Comparison of ENCODE assay signal across 14 mouse cellular contexts in genomic region chr11:53757612-53758011, GRCm38 (mm10). TPM values are rescaled to one million over a fixed set of nuclear protein-coding genes. Genes with fewer than 3 reads are reported as not detected.
"Had no signal": no experiment of that assay in that cellular context is flagged by ENCODE, and none has a peak within 500 bp of the region (broad histone marks: within the 10 kb centered on the region; RNA-seq: fewer than 3 reads in every experiment).

No protein-coding gene starts in this region.

- H3K9me3 ChIP-seq: limb, embryonic 10.5 days; midbrain, embryonic 13.5 days; neural tube, embryonic 12.5 days had no signal

- DNase-seq: right cerebral cortex, adult 18-20 months; right cerebral cortex, postnatal 25 days; thymus, postnatal 4 days had no signal

- H3K36me3 ChIP-seq: limb, embryonic 10.5 days; midbrain, embryonic 13.5 days; neural tube, embryonic 12.5 days had no signal

- H3K4me1 ChIP-seq: neural tube, embryonic 12.5 days had no signal

- H3K27ac ChIP-seq: kidney, postnatal 0 days; left cerebral cortex, adult 2 months; limb, embryonic 10.5 days; liver, embryonic 14.5 days; midbrain, embryonic 13.5 days; neural tube, embryonic 12.5 days had no signal

- H3K4me2 ChIP-seq: midbrain, embryonic 13.5 days; neural tube, embryonic 12.5 days had no signal

- H3K9ac ChIP-seq: liver, embryonic 14.5 days; midbrain, embryonic 13.5 days; neural tube, embryonic 12.5 days had no signal

- H3K4me3 ChIP-seq: left cerebral cortex, adult 2 months; limb, embryonic 10.5 days; midbrain, embryonic 13.5 days; myocyte; neural tube, embryonic 12.5 days had no signal

- ATAC-seq: hindbrain, embryonic 16.5 days; inflammation-experienced regulatory T-cells, adult 6 months; lung, postnatal 0 days; midbrain, embryonic 13.5 days had no signal

RNA-seq across cellular contexts. Expression of gene Gm17334, which starts 15.4 kb away (rescaled TPM):
- polyA plus RNA-seq: hindbrain, embryonic 16.5 days; limb, embryonic 10.5 days; liver, embryonic 14.5 days; midbrain, embryonic 13.5 days; neural tube, embryonic 12.5 days had no signal

RNA-seq across cellular contexts. Expression of gene Il5, which starts 37.0 kb away (rescaled TPM):
- polyA plus RNA-seq: hindbrain, embryonic 16.5 days; inflammation-experienced regulatory T-cells, adult 6 months; kidney, postnatal 0 days; limb, embryonic 10.5 days; limb, embryonic 14.5 days; liver, embryonic 14.5 days; lung, postnatal 0 days; midbrain, embryonic 13.5 days; myocyte; neural tube, embryonic 12.5 days had no signal
